Comparison of ENCODE assay signal across 8 mouse cellular contexts in genomic region chr2:26139545-26140206, GRCm38 (mm10). TPM values are rescaled to one million over a fixed set of nuclear protein-coding genes. Genes with fewer than 3 reads are reported as not detected.
A peak's percentile ranks its signal among the peaks of the same experiment; 100 is the strongest.
DNase-seq lines count a peak whose midpoint lies in the region; ATAC-seq and TF ChIP-seq lines count a peak whose summit lies in the region.

No protein-coding gene starts in this region.

- no peaks in the 10 kb centered on the region for H3K9me3 ChIP-seq in heart, embryonic 16.5 days (replicated peaks; ENCODE audit: control insufficient read depth, low read length)
- H3K9me3 ChIP-seq in liver, embryonic 14.5 days (ENCODE audit: control insufficient read depth, low read length): no peaks in the 10 kb centered on the region
- no peaks in the 10 kb centered on the region for H3K9me3 ChIP-seq in neural tube, embryonic 15.5 days (replicated peaks)

- no peaks in the 10 kb centered on the region for H3K27me3 ChIP-seq in cerebellum, adult 2 months (ENCODE audit: control insufficient read depth, insufficient read depth, low read length)
- H3K27me3 ChIP-seq in heart, embryonic 16.5 days (ENCODE audit: control insufficient read depth, insufficient read depth, low read length): no peaks in the 10 kb centered on the region
- H3K27me3 ChIP-seq in liver, embryonic 14.5 days (ENCODE audit: control insufficient read depth, insufficient read depth, low read length): no peaks in the 10 kb centered on the region
- no peaks in the 10 kb centered on the region for H3K27me3 ChIP-seq in neural tube, embryonic 15.5 days (replicated peaks)

- no peak for TF ChIP-seq POLR2A in cerebellum, adult 2 months (IDR thresholded peaks at IDR 0.05; ENCODE audit: borderline replicate concordance, insufficient read depth, low read length)

- under 1% methylated on average over 60 of the region's 60 CpGs for WGBS in cerebellum, adult 2 months
- WGBS in heart, embryonic 16.5 days: under 1% methylated on average over 60 of the region's 60 CpGs
- WGBS in liver, embryonic 14.5 days (ENCODE audit: insufficient replicate concordance): under 1% methylated on average over 56 of the region's 60 CpGs
- under 1% methylated on average over 60 of the region's 60 CpGs for WGBS in neural tube, embryonic 15.5 days

- H3K36me3 ChIP-seq in heart, embryonic 16.5 days (ENCODE audit: control insufficient read depth, insufficient read depth): peaks cover 3% of the 10 kb centered on the region
- H3K36me3 ChIP-seq in liver, embryonic 14.5 days (replicated peaks; ENCODE audit: control insufficient read depth, insufficient read depth, low read depth): peaks cover 6% of the 10 kb centered on the region; the same call in 1 of the 2 replicates
- peaks cover 15% of the 10 kb centered on the region for H3K36me3 ChIP-seq in neural tube, embryonic 15.5 days

- peaks cover 36% of the 10 kb centered on the region for H3K4me1 ChIP-seq in cerebellum, adult 2 months (ENCODE audit: control insufficient read depth, insufficient read depth, low read length)
- H3K4me1 ChIP-seq in heart, embryonic 16.5 days (ENCODE audit: control insufficient read depth, insufficient read depth, low read length): peaks cover 18% of the 10 kb centered on the region
- H3K4me1 ChIP-seq in liver, embryonic 14.5 days (replicated peaks; ENCODE audit: control insufficient read depth in 2 of 2, insufficient read depth in 2 of 2, low read length in 1 of 2): peaks cover 5 to 25% of the 10 kb centered on the region in 2 experiments
- peaks cover 39% of the 10 kb centered on the region for H3K4me1 ChIP-seq in neural tube, embryonic 15.5 days

- TF ChIP-seq EP300 in liver, embryonic 14.5 days (IDR thresholded peaks at IDR 0.05; ENCODE audit: low read depth): no peak

- no peak for TF ChIP-seq CTCF in cerebellum, adult 2 months (IDR thresholded peaks at IDR 0.05; ENCODE audit: borderline replicate concordance, insufficient read depth, low read depth, low read length)
- TF ChIP-seq CTCF in liver, embryonic 14.5 days (IDR thresholded peaks at IDR 0.05; ENCODE audit: low read depth): 0 out of 2 replicates have a peak, but pooled peaks have one; percentile 2

- peak overlapping the region; percentile 89 for H3K4me2 ChIP-seq in heart, embryonic 16.5 days (ENCODE audit: low read depth, low read length)
- H3K4me2 ChIP-seq in liver, embryonic 14.5 days (ENCODE audit: low read depth): peak overlapping the region; percentile 86
- peak overlapping the region; percentile 94 for H3K4me2 ChIP-seq in neural tube, embryonic 15.5 days

- H3K4me3 ChIP-seq in cerebellum, adult 2 months (replicated peaks; ENCODE audit: insufficient read depth, low read depth, low read length): peak overlapping the region; percentile 76
- H3K4me3 ChIP-seq in heart, embryonic 16.5 days (ENCODE audit: low read length): peak overlapping the region; percentile 88
- H3K4me3 ChIP-seq in liver, embryonic 14.5 days (ENCODE audit: insufficient read depth in 1 of 2, low read depth in 2 of 2, low read length in 2 of 2): peak overlapping the region; percentile 79 to 90
- H3K4me3 ChIP-seq in neural tube, embryonic 15.5 days (replicated peaks): peak overlapping the region; percentile 86

- H3K9ac ChIP-seq in heart, embryonic 16.5 days (ENCODE audit: low read length): peak overlapping the region; percentile 94
- peak overlapping the region; percentile 88 for H3K9ac ChIP-seq in liver, embryonic 14.5 days (replicated peaks)
- H3K9ac ChIP-seq in neural tube, embryonic 15.5 days (replicated peaks): peak overlapping the region; percentile 87

- no peak for DNase-seq in cerebellum, adult 2 months
- DNase-seq in cerebellum, adult 9-11 months: no peak
- peak; percentile 45 for DNase-seq in thymus, postnatal 0 days (ENCODE audit: low spot score)
- DNase-seq in thymus, postnatal 36 days: no peak
- peak in 2 of 3 experiments; percentile 36 to 43 for DNase-seq in liver, embryonic 14.5 days (ENCODE audit: low read depth in 3 of 3, low spot score in 3 of 3)
- DNase-seq in adipocyte (ENCODE audit: low spot score): no peak

- peak overlapping the region; percentile 84 for H3K27ac ChIP-seq in cerebellum, adult 2 months (ENCODE audit: insufficient read depth, low read length)
- H3K27ac ChIP-seq in heart, embryonic 16.5 days (ENCODE audit: low read length): peak overlapping the region; percentile 94
- peak overlapping the region; percentile 79 for H3K27ac ChIP-seq in liver, embryonic 14.5 days
- H3K27ac ChIP-seq in neural tube, embryonic 15.5 days (replicated peaks): peak overlapping the region; percentile 98

- peak; percentile 58 for ATAC-seq in heart, embryonic 16.5 days (replicated peaks; ENCODE audit: extremely low read depth, insufficient read depth, low FRiP score)
- peak; percentile 73 for ATAC-seq in liver, embryonic 14.5 days (ENCODE audit: insufficient read depth)
- peak; percentile 75 for ATAC-seq in neural tube, embryonic 15.5 days (ENCODE audit: low FRiP score)

RNA-seq across cellular contexts. Expression of gene Nacc2, which starts 16.7 kb away (rescaled TPM):
- 117 and 124 TPM in 2 replicates for polyA plus RNA-seq in cerebellum, adult 2 months (2012; rRNA removed)
- polyA plus RNA-seq in thymus, postnatal 0 days (2015; fragmentation: Nextera tagmentation; extraction: Ambion mirVana): 2.2 and 2.8 TPM in 2 replicates
- 6.9 and 8.0 TPM in 2 replicates for polyA plus RNA-seq in heart, embryonic 16.5 days (2015; fragmentation: Nextera tagmentation; extraction: Ambion mirVana)
- 1.4 TPM in 2 replicates for polyA plus RNA-seq in liver, embryonic 14.5 days (2012; rRNA removed)
- polyA plus RNA-seq in liver, embryonic 14.5 days (2014; fragmentation: Nextera tagmentation; extraction: Ambion mirVana): 2.4 and 3.1 TPM in 2 replicates
- polyA plus RNA-seq in neural tube, embryonic 15.5 days (2015; fragmentation: Nextera tagmentation; extraction: Ambion mirVana): 22.9 and 23.6 TPM in 2 replicates

Comparison
In these comparisons a context has a peak if more than half of its experiments do, and no peak if none do; other contexts are left out.
1. DNase-seq: peak in thymus, postnatal 0 days (single experiment) and liver, embryonic 14.5 days (2 of 3); none in cerebellum, adult 2 months (0 of 2), cerebellum, adult 9-11 months (single experiment), thymus, postnatal 36 days (0 of 2) and adipocyte (single experiment).
2. Peak in every context shown above with its lines, with median percentiles within 50 percentile points of each other: H3K27ac ChIP-seq, H3K4me3 ChIP-seq, ATAC-seq, H3K4me2 ChIP-seq and H3K9ac ChIP-seq.